Mouse (Mus musculus) activated CD4-positive, CD25-positive, alpha-beta regulatory T cell, adult 4 months (primary cell): ENCODE measurements around the gene Gnb2. TPM values are rescaled to one million over a fixed set of nuclear protein-coding genes. Genes with fewer than 3 reads are reported as not detected.

Experiments
- ATAC-seq: one replicate; pipeline ENCODE4 v1.8.0; 2017
- polyA plus RNA-seq, 2 experiments: library from polyadenylated mRNA; unstranded; fragments of 100-300 nt; shearing (Covaris generic); gene quantifications; one replicate each; pipeline ENCODE4 v1.2.1; 2017

The Gnb2 gene
- polyA plus RNA-seq = 10 to 100 TPM; 73.0 to 82.7 TPM

DNA sequence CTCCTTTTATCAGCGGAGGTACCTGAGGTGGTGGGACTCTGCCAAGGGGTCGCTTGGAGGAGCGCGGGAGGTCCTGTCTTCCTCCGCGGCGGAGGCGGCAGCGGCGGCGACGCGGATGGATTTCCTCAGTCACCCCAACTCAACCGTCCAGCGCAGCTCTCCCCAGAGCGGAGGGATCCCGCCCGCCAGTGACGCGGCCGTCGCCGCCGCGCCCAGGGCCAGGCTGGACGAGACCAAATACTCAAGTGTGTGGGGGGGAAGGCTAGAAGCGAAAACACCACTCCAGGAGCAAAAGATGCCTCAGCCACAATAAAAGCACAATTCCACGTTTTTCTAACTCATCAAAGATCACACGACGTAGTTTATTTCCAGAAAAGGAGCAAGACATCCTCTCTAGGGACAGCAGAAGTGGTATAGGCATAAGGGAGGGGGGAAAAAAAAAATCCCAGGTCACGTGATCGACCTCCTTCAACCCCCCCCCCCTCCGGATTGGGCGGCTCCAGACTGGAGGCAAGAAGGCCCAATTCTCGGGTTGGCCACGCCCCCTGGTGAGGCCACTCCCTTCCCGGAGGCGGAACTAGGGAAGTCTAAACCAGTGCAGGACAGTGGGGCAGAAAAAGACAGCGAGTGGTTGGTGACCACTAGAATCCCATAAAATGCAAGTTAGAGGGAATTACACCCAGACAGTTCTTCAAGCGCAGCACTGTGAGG, at the start of gene Gnb2, which contains the start of gene Epo:
Gene Gnb2 (minus strand): TSS at position 394 of the 711 bp plus-strand sequence.
Gene Epo (minus strand): TSS at position 126 of the 711 bp plus-strand sequence.
- ATAC-seq = peak; percentile 68

DNA sequence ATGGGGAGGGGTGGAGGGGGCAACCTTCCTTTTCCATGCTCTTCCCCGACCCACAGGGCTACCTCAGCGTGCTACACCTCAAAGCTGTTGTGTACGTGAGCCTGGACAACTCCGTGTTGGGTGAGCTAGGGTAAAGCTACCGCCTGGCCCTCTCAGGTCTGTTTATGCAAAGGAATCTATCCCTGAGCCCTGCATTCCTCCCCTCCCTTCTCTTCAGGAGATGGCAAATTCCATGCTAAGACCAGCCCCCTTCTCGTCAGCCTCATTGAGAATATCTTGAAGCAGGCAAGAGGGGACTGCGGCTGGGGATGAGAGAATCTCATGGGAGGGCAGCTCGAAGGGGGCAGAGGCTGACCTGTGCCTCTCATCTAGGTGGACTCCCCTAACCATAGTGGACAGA, 49.4 kb upstream of the Gnb2 start:
- no peak for ATAC-seq

DNA sequence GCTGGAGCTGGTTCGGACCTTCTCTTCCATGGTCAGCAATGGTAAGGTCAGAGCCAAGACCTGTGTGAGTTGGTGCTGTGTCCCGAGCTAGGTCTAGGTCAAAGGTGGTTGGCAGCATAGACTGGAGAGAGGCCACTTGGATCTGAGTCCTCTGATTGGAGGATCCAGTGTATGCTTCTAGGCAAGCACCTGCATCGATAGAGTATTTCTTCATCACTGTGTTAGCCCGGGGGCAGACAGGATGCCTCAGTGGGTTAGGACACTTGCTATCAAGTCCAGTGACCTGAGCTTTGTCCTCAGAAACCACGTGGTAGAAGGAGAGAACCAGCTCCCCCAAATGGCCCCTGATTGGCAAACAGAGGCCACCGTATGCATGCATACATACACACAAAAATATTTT, 46.9 kb upstream of the Gnb2 start:
- no peak for ATAC-seq

DNA sequence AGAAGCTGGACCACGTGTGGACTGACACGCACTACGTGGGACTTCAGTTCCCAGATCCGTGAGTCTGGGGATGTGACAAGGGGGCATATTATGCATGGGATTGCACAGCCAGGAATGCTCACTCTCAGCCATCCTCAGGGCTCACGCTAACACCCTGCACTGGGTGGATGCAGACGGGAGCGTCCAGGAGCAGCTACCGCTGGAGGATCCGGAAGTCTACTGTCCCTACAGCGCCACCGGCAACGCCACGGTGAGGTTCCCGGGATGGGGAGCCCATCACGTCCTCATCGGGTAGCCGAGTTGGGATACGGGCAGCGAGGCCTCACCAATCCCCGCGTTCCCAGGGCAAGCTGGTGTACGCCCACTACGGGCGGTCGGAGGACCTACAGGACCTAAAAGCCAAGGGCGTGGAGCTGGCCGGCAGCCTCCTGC, 41.2 kb upstream of the Gnb2 start:
- no peak for ATAC-seq

GRCm38 (mm10) chr5:137570691-137571586, 37.6 kb upstream of the Gnb2 start:
- no peak for ATAC-seq

- no peak for ATAC-seq
Observed at GRCm38 (mm10) chr5:137570181-137570580, 36.9 kb upstream of the Gnb2 start.

GRCm38 (mm10) chr5:137569665-137570064, 36.4 kb upstream of the Gnb2 start, which contains the start of gene Tfr2:
TSS of gene Tfr2 (plus strand) at chr5:137569840.
- ATAC-seq = no peak

DNA sequence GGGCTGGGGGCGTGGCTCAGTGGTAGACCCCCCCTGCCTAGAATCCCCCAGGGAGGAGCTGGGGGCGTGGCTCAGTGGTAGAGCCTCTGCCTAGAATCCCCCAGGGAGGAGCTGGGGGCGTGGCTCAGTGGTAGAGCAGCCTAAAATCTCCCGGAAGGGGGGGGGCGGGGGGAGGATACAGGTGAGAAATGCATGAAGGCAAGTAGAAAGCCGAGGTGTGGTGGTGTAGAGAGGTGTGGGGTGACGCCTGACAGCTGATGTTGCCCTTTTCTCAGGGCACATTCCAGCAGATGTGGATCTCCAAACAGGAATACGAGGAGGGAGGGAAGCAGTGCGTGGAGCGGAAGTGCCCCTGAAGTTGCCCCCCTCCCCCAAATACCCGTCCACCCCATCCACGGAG, 35.7 kb upstream of the Gnb2 start:
- no peak for ATAC-seq

- ATAC-seq = no peak
Observed at GRCm38 (mm10) chr5:137568223-137568798, 35.0 kb upstream of the Gnb2 start.

DNA sequence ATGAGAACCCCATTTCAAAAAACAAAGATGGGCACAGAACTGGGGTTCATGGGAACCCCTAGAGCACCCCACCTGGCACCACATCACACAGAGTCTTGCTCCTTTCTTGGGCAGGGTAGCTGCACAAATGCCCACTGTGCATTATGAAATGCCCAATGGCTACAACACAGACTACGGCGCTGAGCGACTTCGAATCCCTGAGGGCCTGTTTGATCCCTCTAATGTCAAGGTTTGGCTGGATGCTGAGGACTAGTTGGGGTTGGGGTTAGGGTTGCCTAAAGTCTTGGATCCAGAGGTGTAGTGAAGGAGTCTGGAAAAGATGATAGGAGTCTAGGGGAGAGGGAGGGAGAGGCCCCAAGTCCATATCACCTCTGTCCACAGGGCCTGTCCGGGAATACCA, 33.1 kb upstream of the Gnb2 start:
- ATAC-seq = no peak

- ATAC-seq = no peak
Observed at GRCm38 (mm10) chr5:137565744-137566143, 32.4 kb upstream of the Gnb2 start.

DNA sequence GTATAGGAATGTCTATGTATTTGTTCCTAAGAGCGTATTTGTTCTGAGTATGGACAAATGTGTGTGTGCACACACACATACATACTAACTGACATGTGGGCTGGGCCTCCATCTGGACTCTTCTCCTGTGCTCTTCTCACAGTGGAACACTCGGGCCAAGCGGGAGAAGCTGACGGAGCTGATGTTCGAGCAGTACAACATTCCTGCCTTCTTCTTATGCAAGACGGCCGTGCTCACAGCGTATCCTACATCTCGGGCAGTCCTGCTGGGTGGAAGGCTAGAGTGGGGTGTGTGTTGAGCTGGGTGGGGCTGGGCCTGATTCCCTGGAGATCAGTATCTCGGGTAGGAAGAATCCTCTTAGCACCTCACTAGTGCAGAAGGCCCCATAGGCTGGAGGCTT, 29.7 kb upstream of the Gnb2 start:
- ATAC-seq = no peak

DNA sequence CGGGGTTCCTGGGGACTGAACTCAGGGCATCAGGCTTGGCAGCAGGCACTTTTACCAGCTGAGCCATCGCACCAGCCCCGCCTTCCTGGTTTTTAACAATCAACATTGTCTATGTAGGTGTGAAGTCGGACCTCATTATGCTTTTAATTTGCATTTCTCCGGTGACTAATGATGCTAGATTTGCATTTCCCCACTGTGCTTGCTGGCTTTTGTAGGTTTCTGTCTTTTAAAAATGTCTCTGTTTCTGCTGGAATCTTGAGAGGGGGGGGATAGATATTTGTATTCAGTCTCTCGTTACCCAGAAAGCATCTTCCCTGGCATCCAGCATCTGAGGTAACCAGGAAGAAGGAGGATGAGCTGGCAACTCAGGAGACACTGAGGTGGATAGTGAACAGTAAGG, 28.2 kb upstream of the Gnb2 start:
- no peak for ATAC-seq

DNA sequence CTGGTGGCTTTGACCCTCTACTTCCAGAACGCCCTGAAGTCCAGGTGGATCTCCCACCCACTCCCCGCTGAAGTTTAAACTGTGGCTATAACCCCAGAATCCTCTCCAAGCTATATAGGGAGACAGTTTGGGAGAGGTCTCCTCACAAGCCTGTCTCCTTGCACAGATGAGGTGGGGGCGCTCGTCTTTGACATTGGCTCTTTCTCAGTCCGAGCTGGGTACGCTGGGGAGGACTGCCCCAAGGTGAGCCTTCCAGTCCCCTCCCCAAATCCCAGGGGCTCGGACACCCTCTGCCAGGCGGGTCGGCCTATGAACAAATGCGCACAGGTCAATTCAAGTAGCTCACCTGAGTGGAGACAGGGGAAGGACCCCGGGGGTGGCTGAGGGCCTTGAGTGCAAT, 20.6 kb upstream of the Gnb2 start:
- no peak for ATAC-seq

GRCm38 (mm10) chr5:137553411-137553837, 20.1 kb upstream of the Gnb2 start, which contains the start of gene Actl6b:
TSS of gene Actl6b (plus strand) at chr5:137553517.
- ATAC-seq = no peak

DNA sequence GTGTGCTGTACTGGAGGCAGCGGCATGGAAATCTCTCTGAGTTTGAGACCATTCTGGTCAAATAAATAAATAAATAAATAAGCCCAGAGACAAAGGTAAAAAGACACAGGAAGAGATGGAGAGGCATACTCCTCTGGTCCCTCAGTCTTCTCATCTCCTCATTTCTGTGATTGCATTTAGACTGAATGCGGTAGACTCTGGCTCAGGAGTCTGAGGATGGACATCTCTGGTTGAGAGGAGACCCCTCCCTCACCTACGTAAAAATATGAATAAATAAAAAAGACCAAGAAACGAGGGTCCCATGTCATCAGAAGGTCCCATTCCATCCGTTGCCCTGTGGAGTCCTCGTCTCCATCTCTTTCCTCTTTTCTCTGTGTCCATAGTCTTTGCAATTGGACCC, 19.7 kb upstream of the Gnb2 start:
- no peak for ATAC-seq

DNA sequence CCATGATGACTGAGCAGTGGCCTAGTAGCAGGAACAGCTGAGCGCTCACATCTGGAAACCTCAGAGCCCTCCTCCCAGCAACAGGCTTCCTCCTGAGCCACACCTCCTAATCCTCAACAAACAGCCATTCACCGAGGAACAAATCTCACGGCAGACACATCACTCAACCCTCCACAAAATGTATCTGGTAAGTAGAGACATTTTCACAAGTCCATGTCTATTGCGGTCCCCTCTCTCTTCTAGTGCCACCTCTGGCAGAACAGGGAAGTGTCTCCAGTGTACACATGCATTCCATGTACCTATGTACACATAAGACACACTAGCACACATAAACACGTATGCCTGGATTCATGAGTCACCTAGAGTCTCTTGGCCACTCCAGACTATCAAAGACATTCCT, 17.8 kb upstream of the Gnb2 start:
- no peak for ATAC-seq

DNA sequence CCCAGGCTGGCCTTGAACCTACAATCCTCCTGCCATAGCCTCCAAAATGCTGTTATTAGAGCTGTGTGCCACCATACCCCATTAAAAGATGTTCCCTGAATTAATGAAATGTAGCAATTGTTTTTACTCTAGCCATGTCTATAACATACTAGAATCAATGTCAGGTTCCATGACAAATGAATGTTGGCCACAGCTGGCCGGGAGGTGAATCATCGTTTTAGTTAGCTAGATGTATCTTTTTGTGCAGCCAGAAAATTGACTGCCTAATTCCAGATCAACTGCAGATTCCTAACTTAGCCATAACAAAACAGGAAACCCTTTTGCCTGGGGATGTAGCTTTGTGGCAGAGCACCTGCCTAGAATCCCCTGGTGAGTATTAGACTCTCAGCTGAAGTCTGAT, 16.5 kb upstream of the Gnb2 start:
- ATAC-seq = no peak

DNA sequence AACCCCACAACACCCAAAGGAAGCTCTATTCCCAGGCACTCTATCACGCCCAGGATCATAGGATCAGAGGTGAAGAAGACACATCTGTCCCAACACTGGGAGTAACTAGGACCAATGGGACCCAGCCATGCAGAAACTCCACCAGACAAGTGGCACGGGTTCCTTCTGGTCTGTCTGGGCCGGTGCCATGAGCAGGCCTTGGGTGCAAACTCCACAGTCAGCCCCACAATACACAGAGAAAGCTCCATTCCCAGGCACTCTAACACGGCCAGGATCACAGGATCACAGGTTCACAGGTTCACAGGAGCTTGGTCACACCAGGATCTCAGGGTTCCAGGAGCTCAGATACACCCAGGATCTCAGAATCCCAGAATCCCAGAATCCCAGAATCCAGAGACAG, 12.3 kb upstream of the Gnb2 start:
- no peak for ATAC-seq

DNA sequence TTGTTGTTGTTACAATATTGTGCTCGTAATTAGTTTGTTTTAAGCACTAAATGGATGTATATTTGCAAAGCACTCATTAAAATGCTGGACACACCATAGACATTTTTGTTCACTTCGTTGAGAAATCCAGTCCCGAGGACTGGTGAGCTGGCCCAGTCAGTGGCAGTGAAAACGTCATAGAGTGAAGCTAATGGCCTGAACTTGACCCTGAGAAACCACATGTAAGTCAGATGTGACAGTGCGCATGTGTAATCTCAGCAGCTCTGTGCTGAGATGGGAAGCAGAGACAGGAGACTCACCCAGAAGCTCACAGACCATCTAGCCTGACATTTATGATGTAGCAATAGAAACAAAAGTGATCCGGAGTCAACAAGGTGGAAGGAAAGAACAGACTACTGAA, 11.6 kb upstream of the Gnb2 start:
- ATAC-seq = no peak

- no peak for ATAC-seq
Observed at GRCm38 (mm10) chr5:137541768-137542540, 8.6 kb upstream of the Gnb2 start.

GRCm38 (mm10) chr5:137540991-137541390, 7.7 kb upstream of the Gnb2 start:
- no peak for ATAC-seq
